Mouse (Mus musculus): ENCODE results near the gene Vps8. TPM values are rescaled to one million over a fixed set of nuclear protein-coding genes. Genes with fewer than 3 reads are reported as not detected.

The Vps8 gene
- polyA plus RNA-seq, 1 experiment from 2014 or later, result 27.0 TPM

DNA sequence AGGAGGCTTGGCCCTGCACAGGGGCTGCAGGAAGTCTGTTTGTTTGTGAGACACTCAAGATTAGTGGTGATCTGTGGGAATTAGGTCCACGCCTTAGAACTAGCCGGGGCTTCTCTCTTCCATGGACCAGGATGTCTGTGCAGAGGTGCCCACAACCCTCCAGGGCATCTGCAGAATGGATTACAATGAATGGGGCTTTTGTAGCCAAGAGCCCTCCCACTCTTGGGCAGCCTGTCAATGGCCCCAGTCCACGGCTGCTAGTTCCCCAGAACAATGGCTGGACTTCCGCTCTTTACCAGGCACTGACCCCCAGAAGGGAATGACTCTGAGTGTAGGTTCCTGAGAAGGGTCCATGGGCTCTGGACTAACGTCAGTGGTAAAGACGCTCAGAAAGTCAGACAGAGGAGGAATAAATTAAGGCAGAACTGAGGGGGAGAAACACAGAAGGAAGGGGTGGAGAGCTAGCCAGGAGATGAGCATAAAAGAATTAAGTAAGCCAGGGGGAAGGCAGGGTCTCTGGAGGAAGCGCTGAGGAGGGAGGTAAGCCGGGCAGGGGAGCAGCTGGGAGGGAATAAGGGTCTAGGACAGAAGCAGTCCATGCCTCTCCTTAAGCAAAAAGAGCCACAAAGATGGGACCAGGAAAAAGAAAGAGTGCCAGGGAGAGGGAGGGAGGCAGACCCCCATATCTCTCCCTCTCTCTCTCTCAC lies 24.4 kb upstream of the Vps8 start:
- Histone ChIP-seq H3K36me3 (ENCODE audit: control insufficient read depth, insufficient read depth, low read length) (no peaks in the 10 kb centered on the region), H3K9me3 (ENCODE audit: control insufficient read depth, low read length) (no peaks in the 10 kb centered on the region), H3K4me1 (replicated peaks; ENCODE audit: control insufficient read depth, insufficient read depth, low read length) (peaks cover 14% of the 10 kb centered on the region), H3K27ac (ENCODE audit: low read depth, low read length) (peak overlapping the region; percentile 65), H3K27me3 (ENCODE audit: control insufficient read depth, insufficient read depth, low read length) (no peaks in the 10 kb centered on the region), H3K4me2 (replicated peaks; ENCODE audit: low read depth, low read length) (peak overlapping the region; percentile 22; the same call in 1 of the 2 replicates), H3K4me3 (ENCODE audit: low read depth, low read length) (no peak overlapping the region), H3K9ac (ENCODE audit: low read depth, low read length) (peak overlapping the region; percentile 12)
- DNase-seq (ENCODE audit: low spot score) (peak; percentile 55), ATAC-seq (ENCODE audit: low FRiP score) (peak; percentile 51; the same call in 1 of the 2 replicates)
- 23% methylated on average over 8 of the region's 8 CpGs for WGBS

DNA sequence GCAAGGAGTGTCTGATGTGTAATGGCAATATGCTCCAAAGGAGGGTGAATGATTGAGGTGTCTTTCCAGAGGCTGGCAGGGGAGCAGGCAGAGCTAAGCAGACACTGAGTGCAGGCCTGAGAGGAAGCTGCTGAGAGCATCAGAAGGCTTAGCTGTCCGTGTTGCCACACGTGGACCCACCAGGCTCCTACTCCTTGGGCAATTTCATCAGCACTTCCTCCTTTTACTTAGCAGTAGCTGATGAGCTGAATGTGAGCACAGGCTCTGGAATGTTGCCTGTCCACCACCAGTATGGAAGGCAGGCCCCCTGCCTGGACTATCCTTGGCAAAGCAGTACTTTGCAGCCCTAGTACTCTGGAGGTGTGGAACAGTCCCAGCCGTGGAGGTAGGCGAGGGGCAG lies 23.0 kb upstream of the Vps8 start:
- Histone ChIP-seq H3K36me3 (ENCODE audit: control insufficient read depth, insufficient read depth, low read length) (no peaks in the 10 kb centered on the region), H3K27me3 (ENCODE audit: control insufficient read depth, insufficient read depth, low read length) (no peaks in the 10 kb centered on the region), H3K4me2 (replicated peaks; ENCODE audit: low read depth, low read length) (no peak overlapping the region), H3K9ac (ENCODE audit: low read depth, low read length) (no peak overlapping the region), H3K4me3 (ENCODE audit: low read depth, low read length) (no peak overlapping the region), H3K27ac (ENCODE audit: low read depth, low read length) (no peak overlapping the region), H3K4me1 (replicated peaks; ENCODE audit: control insufficient read depth, insufficient read depth, low read length) (peaks cover 14% of the 10 kb centered on the region), H3K9me3 (ENCODE audit: control insufficient read depth, low read length) (no peaks in the 10 kb centered on the region)
- no peak for DNase-seq (ENCODE audit: low spot score)
- ATAC-seq (ENCODE audit: low FRiP score), result no peak
- 76% methylated on average over 4 of the region's 4 CpGs for WGBS

DNA sequence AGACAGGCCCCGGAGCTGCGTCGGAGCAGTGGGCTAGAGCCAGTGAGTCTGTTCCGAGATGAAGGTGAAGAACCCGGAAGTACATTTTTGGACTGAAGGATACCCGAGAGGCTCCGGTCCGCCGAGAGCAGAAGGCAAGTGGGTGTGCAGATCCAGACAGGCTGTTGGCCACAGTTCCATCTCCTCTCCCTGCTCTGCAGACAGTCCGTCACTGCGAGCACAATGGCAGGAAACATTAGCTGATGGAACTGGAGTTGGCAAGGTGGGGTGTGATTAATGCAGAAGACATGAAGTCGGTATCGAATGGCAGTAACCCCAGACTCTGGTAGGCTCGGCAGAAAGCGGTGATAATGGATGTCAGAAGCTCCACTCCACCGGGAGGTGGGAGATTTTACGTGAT lies 20.9 kb upstream of the Vps8 start:
- no peak overlapping the region for H3K4me2 ChIP-seq (replicated peaks; ENCODE audit: low read depth, low read length)
- H3K4me3 ChIP-seq (ENCODE audit: low read depth, low read length), result no peak overlapping the region
- H3K36me3 ChIP-seq (ENCODE audit: control insufficient read depth, insufficient read depth, low read length), result no peaks in the 10 kb centered on the region
- H3K9me3 ChIP-seq (ENCODE audit: control insufficient read depth, low read length), result no peaks in the 10 kb centered on the region
- H3K9ac ChIP-seq (ENCODE audit: low read depth, low read length), result no peak overlapping the region
- no peaks in the 10 kb centered on the region for H3K27me3 ChIP-seq (ENCODE audit: control insufficient read depth, insufficient read depth, low read length)
- ATAC-seq (ENCODE audit: low FRiP score), result no peak
- peaks cover 9% of the 10 kb centered on the region for H3K4me1 ChIP-seq (replicated peaks; ENCODE audit: control insufficient read depth, insufficient read depth, low read length)
- 75% methylated on average over 17 of the region's 17 CpGs for WGBS
- no peak overlapping the region for H3K27ac ChIP-seq (ENCODE audit: low read depth, low read length)
- no peak for DNase-seq (ENCODE audit: low spot score)

DNA sequence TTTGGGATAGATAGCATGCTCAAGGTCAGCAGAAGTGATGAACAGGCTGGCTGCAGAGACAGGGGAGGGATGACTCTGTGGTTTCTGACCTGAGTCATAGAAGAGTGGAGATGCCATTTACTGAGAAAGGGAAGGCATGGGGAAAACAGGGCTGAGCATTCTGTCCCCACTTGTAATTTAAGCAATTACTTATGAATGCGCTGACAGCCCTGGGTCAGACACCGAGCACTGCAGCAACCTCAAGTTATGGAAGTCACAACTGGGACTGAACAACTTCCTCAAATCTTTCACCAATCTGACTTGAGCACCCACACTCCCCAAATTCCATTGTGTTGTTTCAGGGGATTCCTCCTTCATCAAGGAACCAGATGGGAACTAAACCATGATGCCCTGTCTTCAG lies 19.5 kb upstream of the Vps8 start:
- no peak overlapping the region for H3K4me2 ChIP-seq (replicated peaks; ENCODE audit: low read depth, low read length)
- 79% methylated on average over 2 of the region's 2 CpGs for WGBS
- DNase-seq (ENCODE audit: low spot score) (no peak), ATAC-seq (ENCODE audit: low FRiP score) (no peak)
- H3K27me3 ChIP-seq (ENCODE audit: control insufficient read depth, insufficient read depth, low read length), result no peaks in the 10 kb centered on the region
- H3K36me3 ChIP-seq (ENCODE audit: control insufficient read depth, insufficient read depth, low read length), result no peaks in the 10 kb centered on the region
- H3K27ac ChIP-seq (ENCODE audit: low read depth, low read length), result no peak overlapping the region
- H3K9ac ChIP-seq (ENCODE audit: low read depth, low read length), result no peak overlapping the region
- no peak overlapping the region for H3K4me3 ChIP-seq (ENCODE audit: low read depth, low read length)
- peaks cover 3% of the 10 kb centered on the region for H3K4me1 ChIP-seq (replicated peaks; ENCODE audit: control insufficient read depth, insufficient read depth, low read length)
- H3K9me3 ChIP-seq (ENCODE audit: control insufficient read depth, low read length), result no peaks in the 10 kb centered on the region

DNA sequence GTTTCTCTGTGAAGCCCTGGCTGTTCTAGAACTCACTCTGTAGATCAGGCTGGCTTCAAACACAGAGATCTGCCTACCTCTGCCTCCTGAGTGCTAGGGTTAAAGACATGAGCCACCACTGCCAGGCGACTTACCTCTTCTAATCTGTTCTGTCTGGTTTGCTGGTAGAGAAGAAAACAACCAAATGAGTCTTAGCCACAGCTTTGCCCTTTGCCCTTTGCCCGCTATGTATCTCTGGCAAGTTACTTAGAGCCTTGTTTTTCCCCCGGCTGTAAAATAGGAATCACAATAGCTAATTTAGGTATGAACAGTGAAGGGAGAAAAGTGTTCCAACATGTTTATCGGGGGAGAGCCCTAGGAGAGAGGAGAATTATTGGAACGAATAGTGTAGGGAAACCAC lies 18.3 kb upstream of the Vps8 start:
- no peaks in the 10 kb centered on the region for H3K27me3 ChIP-seq (ENCODE audit: control insufficient read depth, insufficient read depth, low read length)
- DNase-seq (ENCODE audit: low spot score) (no peak), ATAC-seq (ENCODE audit: low FRiP score) (no peak)
- H3K4me3 ChIP-seq (ENCODE audit: low read depth, low read length), result no peak overlapping the region
- H3K27ac ChIP-seq (ENCODE audit: low read depth, low read length), result peak overlapping the region; percentile 76
- no peak overlapping the region for H3K4me2 ChIP-seq (replicated peaks; ENCODE audit: low read depth, low read length)
- no peaks in the 10 kb centered on the region for H3K36me3 ChIP-seq (ENCODE audit: control insufficient read depth, insufficient read depth, low read length)
- H3K4me1 ChIP-seq (replicated peaks; ENCODE audit: control insufficient read depth, insufficient read depth, low read length), result no peaks in the 10 kb centered on the region; the same call in 1 of the 2 replicates
- WGBS, result 52% methylated on average over 5 of the region's 5 CpGs
- H3K9ac ChIP-seq (ENCODE audit: low read depth, low read length), result no peak overlapping the region
- H3K9me3 ChIP-seq (ENCODE audit: control insufficient read depth, low read length), result no peaks in the 10 kb centered on the region

DNA sequence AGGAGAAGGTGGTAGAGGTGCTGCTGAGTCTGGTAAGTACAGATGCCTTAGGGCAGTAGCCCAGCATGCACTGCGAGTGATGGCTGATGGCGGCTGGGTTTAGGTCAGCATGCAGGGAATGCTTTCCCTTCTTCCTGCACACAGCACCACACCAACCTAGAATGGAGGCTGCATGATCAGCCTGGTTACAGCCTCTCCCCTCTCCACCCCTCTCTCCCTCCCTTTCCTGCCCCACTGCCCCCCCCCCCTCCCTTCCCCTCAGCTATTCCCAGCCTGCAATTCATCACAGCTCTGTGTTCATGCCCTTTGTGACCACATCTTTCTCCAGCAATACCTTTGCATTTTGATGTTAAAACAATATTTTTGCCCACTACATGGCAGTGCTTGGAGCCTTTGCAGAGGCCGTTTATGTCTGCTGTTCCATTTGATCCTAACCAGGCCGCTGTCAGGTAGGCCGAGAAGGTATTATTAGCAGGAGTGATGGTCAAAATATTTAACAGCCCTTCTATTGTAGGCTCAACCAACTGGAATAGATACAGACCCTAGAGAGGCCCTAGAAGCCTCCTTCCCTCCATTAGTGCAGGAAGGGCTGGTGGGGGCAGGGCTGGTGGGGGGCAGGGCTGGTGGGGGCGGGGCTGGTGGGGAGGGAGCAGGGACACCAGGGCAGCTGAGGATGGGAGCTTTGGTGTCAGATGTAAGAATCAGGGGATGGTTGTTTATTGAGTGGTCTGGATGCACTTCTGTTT lies 17.5 kb upstream of the Vps8 start:
- 0 out of 2 replicates have a peak overlapping the region, but pooled peaks have one; percentile 1 for H3K9ac ChIP-seq (ENCODE audit: low read depth, low read length)
- no peaks in the 10 kb centered on the region for H3K36me3 ChIP-seq (ENCODE audit: control insufficient read depth, insufficient read depth, low read length)
- no peaks in the 10 kb centered on the region for H3K9me3 ChIP-seq (ENCODE audit: control insufficient read depth, low read length)
- no peak overlapping the region for H3K4me3 ChIP-seq (ENCODE audit: low read depth, low read length)
- DNase-seq (ENCODE audit: low spot score), result no peak
- 64% methylated on average over 6 of the region's 6 CpGs for WGBS
- no peaks in the 10 kb centered on the region for H3K27me3 ChIP-seq (ENCODE audit: control insufficient read depth, insufficient read depth, low read length)
- peak overlapping the region; percentile 76 for H3K27ac ChIP-seq (ENCODE audit: low read depth, low read length)
- ATAC-seq (ENCODE audit: low FRiP score), result peak; percentile 72
- H3K4me2 ChIP-seq (replicated peaks; ENCODE audit: low read depth, low read length), result no peak overlapping the region
- H3K4me1 ChIP-seq (replicated peaks; ENCODE audit: control insufficient read depth, insufficient read depth, low read length), result no peaks in the 10 kb centered on the region; the same call in 1 of the 2 replicates

DNA sequence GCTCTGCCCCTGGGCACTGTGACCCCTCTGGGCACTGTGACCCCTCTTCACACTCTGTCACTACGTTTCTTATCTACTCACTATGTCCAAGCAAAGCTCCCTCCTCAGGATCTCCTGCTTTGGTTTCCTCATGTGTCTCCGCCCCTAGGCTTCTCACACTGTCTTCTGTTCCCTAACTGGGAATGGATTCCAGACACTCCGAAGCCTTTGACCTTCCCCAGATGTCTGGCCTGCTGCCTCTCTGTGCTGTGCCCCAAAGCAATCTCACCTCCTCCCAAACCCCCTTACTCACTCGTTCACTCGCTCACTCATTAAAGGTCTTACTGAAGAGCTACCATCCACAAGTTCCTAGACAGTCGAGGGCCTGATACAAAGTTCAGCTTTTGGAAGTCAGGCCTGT lies 16.8 kb upstream of the Vps8 start:
- DNase-seq (ENCODE audit: low spot score), result no peak

DNA sequence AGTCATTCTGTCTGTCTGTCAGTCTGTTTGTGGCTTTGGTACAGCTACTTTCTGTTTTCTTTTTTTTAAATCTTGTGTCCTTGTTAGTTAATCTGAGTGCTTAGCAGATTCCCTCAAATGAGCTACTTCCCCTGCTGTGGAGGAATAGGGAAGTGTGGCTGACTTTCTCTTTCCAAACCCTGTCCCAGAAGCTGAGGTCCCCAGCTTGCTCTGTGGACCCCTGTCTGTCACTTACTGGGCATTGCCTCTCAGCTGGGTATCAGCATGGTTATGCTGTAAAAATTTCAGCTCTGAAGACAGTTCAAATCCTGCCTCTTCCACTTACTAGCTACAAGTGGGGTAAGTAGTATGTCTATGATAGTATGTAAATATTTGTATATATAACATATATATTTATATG lies 11.1 kb upstream of the Vps8 start:
- H3K27ac ChIP-seq (ENCODE audit: low read depth, low read length), result no peak overlapping the region
- H3K9ac ChIP-seq (ENCODE audit: low read depth, low read length), result no peak overlapping the region
- no peaks in the 10 kb centered on the region for H3K9me3 ChIP-seq (ENCODE audit: control insufficient read depth, low read length)
- DNase-seq (ENCODE audit: low spot score), result no peak
- H3K27me3 ChIP-seq (ENCODE audit: control insufficient read depth, insufficient read depth, low read length), result no peaks in the 10 kb centered on the region
- no peak for ATAC-seq (ENCODE audit: low FRiP score)
- H3K36me3 ChIP-seq (ENCODE audit: control insufficient read depth, insufficient read depth, low read length), result no peaks in the 10 kb centered on the region
- no peak overlapping the region for H3K4me3 ChIP-seq (ENCODE audit: low read depth, low read length)
- no peaks in the 10 kb centered on the region for H3K4me1 ChIP-seq (replicated peaks; ENCODE audit: control insufficient read depth, insufficient read depth, low read length)
- no peak overlapping the region for H3K4me2 ChIP-seq (replicated peaks; ENCODE audit: low read depth, low read length)

More for the DNA sequence above, 16.8 kb upstream of the Vps8 start:
- 55% methylated on average over 6 of the region's 6 CpGs for whole genome bisulfite sequencing
- H3K9ac ChIP-seq (ENCODE audit: low read depth, low read length), result 0 out of 2 replicates have a peak overlapping the region, but pooled peaks have one; percentile 1
- H3K4me1 ChIP-seq (replicated peaks; ENCODE audit: control insufficient read depth, insufficient read depth, low read length), result no peaks in the 10 kb centered on the region; the same call in 1 of the 2 replicates
- peak overlapping the region; percentile 76 for H3K27ac ChIP-seq (ENCODE audit: low read depth, low read length)
- no peaks in the 10 kb centered on the region for H3K9me3 ChIP-seq (ENCODE audit: control insufficient read depth, low read length)
- H3K4me2 ChIP-seq (replicated peaks; ENCODE audit: low read depth, low read length), result no peak overlapping the region
- H3K36me3 ChIP-seq (ENCODE audit: control insufficient read depth, insufficient read depth, low read length), result no peaks in the 10 kb centered on the region
- no peak overlapping the region for H3K4me3 ChIP-seq (ENCODE audit: low read depth, low read length)
- no peaks in the 10 kb centered on the region for H3K27me3 ChIP-seq (ENCODE audit: control insufficient read depth, insufficient read depth, low read length)
- peak; percentile 25; the same call in 1 of the 2 replicates for ATAC-seq (ENCODE audit: low FRiP score)

Measured in hindbrain, embryonic 11.5 days (tissue).